Mouse (Mus musculus) frontal cortex, adult (tissue): ENCODE data around the gene Cdk10.

Experiments used
- ATAC-seq: cut with Nextera tagmentation; 2 replicates; pipeline ENCODE4 v1.9.2; 2017; ENCODE audit warnings: mild to moderate bottlenecking, moderate library complexity, mixed read lengths; ENCODE audit not compliant: low TSS enrichment

Cdk10 gene

GRCm38 (mm10) chr8:123271901-123272300 lies 47.3 kb downstream of the Cdk10 start:
- ATAC-seq: no peak

DNA sequence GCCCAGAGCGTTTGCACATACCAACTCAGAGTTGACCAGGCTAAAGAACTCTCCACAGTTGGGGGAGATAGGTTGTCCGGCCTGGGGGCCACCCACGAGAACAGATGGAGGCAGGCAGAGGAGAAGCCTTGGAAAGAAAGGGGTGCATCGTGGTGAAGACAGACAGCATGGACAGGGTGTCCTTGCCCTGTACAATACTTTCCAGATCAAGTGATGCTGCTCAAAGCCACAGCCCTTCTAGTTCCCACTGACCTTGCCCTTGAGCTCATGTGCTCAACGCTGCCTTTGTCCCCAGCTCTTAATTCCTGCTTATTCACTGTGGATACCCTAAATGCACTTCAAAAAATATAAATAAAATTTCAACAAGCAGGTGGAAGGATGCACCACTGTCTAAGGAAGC lies 49.8 kb downstream of the Cdk10 start:
- ATAC-seq: no peak

GRCm38 (mm10) chr8:123275096-123275495 lies 50.5 kb downstream of the Cdk10 start:
- ATAC-seq: no peak

- ATAC-seq: no peak
These were observed 53.8 kb downstream of the Cdk10 start for GRCm38 (mm10) chr8:123278445-123278844.

GRCm38 (mm10) chr8:123279828-123280227 lies 55.2 kb downstream of the Cdk10 start:
- ATAC-seq: no peak

DNA sequence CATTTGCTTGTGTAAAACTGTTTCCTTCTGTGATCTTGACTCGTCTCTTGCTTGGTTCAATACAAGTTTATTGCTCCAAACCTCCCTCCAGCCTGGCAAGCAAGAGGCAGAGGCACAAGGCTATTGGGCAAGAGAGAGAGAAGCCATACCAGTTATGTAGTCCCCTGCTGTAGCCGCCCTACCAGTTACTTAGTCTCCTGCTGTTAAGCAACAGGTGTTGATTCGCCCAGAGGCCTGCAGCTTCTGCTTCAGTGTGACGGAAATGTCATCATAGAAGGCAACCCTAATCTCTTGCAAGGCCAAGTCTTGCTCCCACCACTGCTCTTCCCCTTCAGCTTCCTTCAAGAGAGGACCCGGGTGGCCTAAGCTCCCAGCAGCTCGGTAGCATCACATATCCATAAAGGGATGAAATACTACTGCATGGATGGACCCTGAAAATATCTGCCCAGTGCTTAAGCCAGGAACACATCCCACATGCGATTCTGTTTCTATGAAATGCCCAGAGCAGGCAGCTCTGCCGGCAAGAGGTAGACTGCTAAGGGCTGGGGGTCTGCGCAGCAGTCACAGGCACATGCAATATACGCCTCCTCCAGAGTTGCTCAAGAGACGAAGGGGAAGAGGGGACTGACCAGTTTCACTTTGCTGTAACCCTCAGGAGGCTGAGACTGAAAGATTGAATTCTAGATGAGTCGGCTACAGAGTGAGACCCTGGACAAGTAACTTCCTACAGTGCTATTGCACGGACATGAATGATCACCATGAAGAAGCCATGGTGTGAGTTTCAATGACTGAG lies 55.9 kb downstream of the Cdk10 start:
- ATAC-seq: no peak
